Mouse (Mus musculus): Measurements from ENCODE around the gene Prr18.

DNA sequence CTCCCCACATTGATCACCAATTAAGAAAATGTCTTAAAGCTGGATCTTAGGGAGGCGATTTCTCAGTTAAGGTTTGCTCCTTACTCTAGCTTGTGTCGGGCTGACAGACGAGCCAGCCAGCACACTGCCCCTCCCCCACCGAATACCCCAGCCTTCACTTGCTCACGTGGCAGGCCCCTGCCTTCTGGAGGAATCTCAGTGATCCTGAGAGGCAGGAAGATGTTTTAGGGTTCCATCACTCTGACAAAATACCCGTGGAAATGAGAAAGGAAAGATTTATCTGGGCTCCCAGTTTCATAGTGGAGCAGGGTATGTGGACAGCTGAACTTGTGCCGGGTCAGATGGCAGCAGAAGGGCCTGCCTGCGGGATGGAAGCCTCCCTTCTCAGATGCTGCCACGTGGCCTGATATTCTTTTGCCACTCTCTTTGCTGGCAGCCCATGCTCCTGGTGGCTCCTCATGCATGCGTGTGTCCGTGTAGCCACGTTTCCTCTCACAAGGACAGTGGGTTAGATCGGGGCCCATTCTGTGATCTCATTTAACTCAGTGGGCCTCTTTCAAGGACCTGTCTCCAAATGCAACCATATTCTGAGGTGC is 33.5 kb downstream of the Prr18 start:
- TF ChIP-seq CHD2 (IDR thresholded peaks at IDR 0.05; ENCODE audit: low read depth, low read length), result no peak
- TF ChIP-seq ZC3H11A (IDR thresholded peaks at IDR 0.05; ENCODE audit: borderline replicate concordance, low read depth, low read length), result no peak

Measured in ES-E14 (cell line).